Mouse (Mus musculus): ENCODE results near the gene Gm12185.
"Not testable (repeated sequence)": the region's sequence is repeated elsewhere in the genome, so short reads cannot be mapped to it uniquely, and the experiment has no call there.

DNA sequence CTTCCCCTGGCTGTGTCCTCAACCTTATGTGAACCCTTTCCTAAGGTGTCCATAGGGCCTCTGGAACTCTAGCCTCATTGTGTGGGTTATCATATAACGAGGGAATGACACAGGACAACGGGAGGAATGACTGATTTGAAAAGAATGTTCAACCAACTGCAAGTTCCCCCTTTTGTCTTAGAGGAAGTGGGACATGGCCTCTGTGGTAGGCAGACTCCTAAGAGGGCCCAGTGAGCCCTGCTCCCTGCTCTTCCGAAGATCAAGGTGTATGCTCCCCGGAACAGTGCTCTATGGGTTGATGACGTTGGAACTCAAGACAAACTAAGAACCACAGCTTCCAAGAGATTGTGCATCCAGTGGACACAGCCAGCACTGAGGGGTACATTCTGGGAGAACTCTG, 68.2 kb downstream of the Gm12185 start:
- not testable (repeated sequence) for TF ChIP-seq POLR2A (IDR thresholded peaks at IDR 0.05; ENCODE audit: insufficient read length, low read depth); USF1 (IDR thresholded peaks at IDR 0.05; ENCODE audit: low read depth); TCF3 (IDR thresholded peaks at IDR 0.05; ENCODE audit: insufficient read length, low read depth); MYOD1 (IDR thresholded peaks at IDR 0.05; ENCODE audit: control insufficient read depth in 1 of 3, insufficient read length in 2 of 3, low read depth in 2 of 3); POLR2AphosphoS2 (IDR thresholded peaks at IDR 0.05; ENCODE audit: insufficient read length, low read depth); E2F4 (IDR thresholded peaks at IDR 0.05; ENCODE audit: insufficient read depth); MYOG (IDR thresholded peaks at IDR 0.05; ENCODE audit: control insufficient read depth in 1 of 3, insufficient read depth in 1 of 3, insufficient read length in 2 of 3, low read depth in 2 of 3); TCF12 (IDR thresholded peaks at IDR 0.05; ENCODE audit: insufficient read depth, poor library complexity, severe bottlenecking); MAX (IDR thresholded peaks at IDR 0.05; ENCODE audit: low read depth); CEBPB (IDR thresholded peaks at IDR 0.05; ENCODE audit: insufficient read depth, poor library complexity, severe bottlenecking)
